Mouse (Mus musculus): Measurements from ENCODE around the gene Akap13. TPM values are rescaled to one million over a fixed set of nuclear protein-coding genes. Genes with fewer than 3 reads are reported as not detected.

Gene Akap13
- polyA plus RNA-seq, 1 experiment from 2014 or later, result 69.8 TPM

- H3K27me3 ChIP-seq (ENCODE audit: control insufficient read depth, insufficient read depth, low read length), result no peaks in the 10 kb centered on the region
- no peak overlapping the region for H3K27ac ChIP-seq (ENCODE audit: low read depth, low read length)
- no peak overlapping the region for H3K4me2 ChIP-seq (replicated peaks; ENCODE audit: low read depth, low read length)
- WGBS, result 82% methylated on average over 6 of the region's 6 CpGs
- no peak overlapping the region for H3K4me3 ChIP-seq (ENCODE audit: low read length)
- H3K4me1 ChIP-seq (ENCODE audit: control insufficient read depth, insufficient read depth, low read length), result no peaks in the 10 kb centered on the region
- no peaks in the 10 kb centered on the region for H3K9me3 ChIP-seq (ENCODE audit: control insufficient read depth, low read length)
- peaks cover 3% of the 10 kb centered on the region; the same call in 1 of the 2 replicates for H3K36me3 ChIP-seq (ENCODE audit: control insufficient read depth, insufficient read depth, low read length)
- H3K9ac ChIP-seq (ENCODE audit: low read depth, low read length), result no peak overlapping the region
- no peak for ATAC-seq (ENCODE audit: low FRiP score, low TSS enrichment)
Measured at GRCm38 (mm10) chr7:75596058-75596748, 140.9 kb downstream of the Akap13 start.

- Histone ChIP-seq H3K4me1 (ENCODE audit: control insufficient read depth, insufficient read depth, low read length) (no peaks in the 10 kb centered on the region), H3K9ac (ENCODE audit: low read depth, low read length) (no peak overlapping the region), H3K27me3 (ENCODE audit: control insufficient read depth, insufficient read depth, low read length) (no peaks in the 10 kb centered on the region), H3K36me3 (ENCODE audit: control insufficient read depth, insufficient read depth, low read length) (0 out of 2 replicates have a peak, but pooled peaks cover 3% of the 10 kb centered on the region), H3K9me3 (ENCODE audit: control insufficient read depth, low read length) (no peaks in the 10 kb centered on the region), H3K4me3 (ENCODE audit: low read length) (no peak overlapping the region), H3K4me2 (replicated peaks; ENCODE audit: low read depth, low read length) (no peak overlapping the region), H3K27ac (ENCODE audit: low read depth, low read length) (no peak overlapping the region)
- 91% methylated on average over 2 of the region's 2 CpGs for WGBS
- ATAC-seq (ENCODE audit: low FRiP score, low TSS enrichment), result no peak
Measured at GRCm38 (mm10) chr7:75597840-75598239, 142.5 kb downstream of the Akap13 start.

GRCm38 (mm10) chr7:75600360-75601075, 145.2 kb downstream of the Akap13 start:
- Histone ChIP-seq H3K27ac (ENCODE audit: low read depth, low read length) (no peak overlapping the region), H3K9ac (ENCODE audit: low read depth, low read length) (no peak overlapping the region), H3K36me3 (ENCODE audit: control insufficient read depth, insufficient read depth, low read length) (peaks cover 11% of the 10 kb centered on the region; the same call in 1 of the 2 replicates), H3K27me3 (ENCODE audit: control insufficient read depth, insufficient read depth, low read length) (no peaks in the 10 kb centered on the region), H3K9me3 (ENCODE audit: control insufficient read depth, low read length) (no peaks in the 10 kb centered on the region), H3K4me1 (ENCODE audit: control insufficient read depth, insufficient read depth, low read length) (no peaks in the 10 kb centered on the region), H3K4me3 (ENCODE audit: low read length) (no peak overlapping the region), H3K4me2 (replicated peaks; ENCODE audit: low read depth, low read length) (no peak overlapping the region)
- ATAC-seq (ENCODE audit: low FRiP score, low TSS enrichment), result no peak
- 87% methylated on average over 6 of the region's 6 CpGs for WGBS

- ATAC-seq (ENCODE audit: low FRiP score, low TSS enrichment), result no peak
- peaks cover 50% of the 10 kb centered on the region for H3K36me3 ChIP-seq (ENCODE audit: control insufficient read depth, insufficient read depth, low read length)
- 85% methylated on average over 3 of the region's 3 CpGs for WGBS
Measured at GRCm38 (mm10) chr7:75607248-75607647, 151.9 kb downstream of the Akap13 start.

GRCm38 (mm10) chr7:75608716-75609115, 153.4 kb downstream of the Akap13 start:
- H3K9ac ChIP-seq (ENCODE audit: low read depth, low read length), result no peak overlapping the region
- H3K9me3 ChIP-seq (ENCODE audit: control insufficient read depth, low read length), result no peaks in the 10 kb centered on the region
- 51% methylated on average over 5 of the region's 5 CpGs for WGBS
- H3K4me3 ChIP-seq (ENCODE audit: low read length), result no peak overlapping the region
- H3K27me3 ChIP-seq (ENCODE audit: control insufficient read depth, insufficient read depth, low read length), result no peaks in the 10 kb centered on the region
- no peak overlapping the region for H3K27ac ChIP-seq (ENCODE audit: low read depth, low read length)
- no peak overlapping the region for H3K4me2 ChIP-seq (replicated peaks; ENCODE audit: low read depth, low read length)
- peaks cover 4% of the 10 kb centered on the region; the same call in 1 of the 2 replicates for H3K4me1 ChIP-seq (ENCODE audit: control insufficient read depth, insufficient read depth, low read length)
- H3K36me3 ChIP-seq (ENCODE audit: control insufficient read depth, insufficient read depth, low read length), result peaks cover 41% of the 10 kb centered on the region
- no peak for ATAC-seq (ENCODE audit: low FRiP score, low TSS enrichment)

More at GRCm38 (mm10) chr7:75607248-75607647, 151.9 kb downstream of the Akap13 start:
- no peak overlapping the region for H3K27ac ChIP-seq (ENCODE audit: low read depth, low read length)
- H3K4me1 ChIP-seq (ENCODE audit: control insufficient read depth, insufficient read depth, low read length), result peaks cover 4% of the 10 kb centered on the region; the same call in 1 of the 2 replicates
- no peaks in the 10 kb centered on the region for H3K27me3 ChIP-seq (ENCODE audit: control insufficient read depth, insufficient read depth, low read length)
- H3K4me2 ChIP-seq (replicated peaks; ENCODE audit: low read depth, low read length), result no peak overlapping the region
- H3K9ac ChIP-seq (ENCODE audit: low read depth, low read length), result no peak overlapping the region
- H3K9me3 ChIP-seq (ENCODE audit: control insufficient read depth, low read length), result no peaks in the 10 kb centered on the region
- no peak overlapping the region for H3K4me3 ChIP-seq (ENCODE audit: low read length)

GRCm38 (mm10) chr7:75609456-75610262, 154.3 kb downstream of the Akap13 start:
- H3K9ac ChIP-seq (ENCODE audit: low read depth, low read length), result no peak overlapping the region
- no peak overlapping the region for H3K27ac ChIP-seq (ENCODE audit: low read depth, low read length)
- H3K36me3 ChIP-seq (ENCODE audit: control insufficient read depth, insufficient read depth, low read length), result peaks cover 39% of the 10 kb centered on the region
- H3K27me3 ChIP-seq (ENCODE audit: control insufficient read depth, insufficient read depth, low read length), result no peaks in the 10 kb centered on the region
- ATAC-seq (ENCODE audit: low FRiP score, low TSS enrichment), result peak; percentile 46
- no peak overlapping the region for H3K4me3 ChIP-seq (ENCODE audit: low read length)
- H3K9me3 ChIP-seq (ENCODE audit: control insufficient read depth, low read length), result no peaks in the 10 kb centered on the region
- peaks cover 4% of the 10 kb centered on the region; the same call in 1 of the 2 replicates for H3K4me1 ChIP-seq (ENCODE audit: control insufficient read depth, insufficient read depth, low read length)
- H3K4me2 ChIP-seq (replicated peaks; ENCODE audit: low read depth, low read length), result no peak overlapping the region
- 84% methylated on average over 14 of the region's 14 CpGs for WGBS

GRCm38 (mm10) chr7:75610391-75610790, 155.1 kb downstream of the Akap13 start:
- H3K36me3 ChIP-seq (ENCODE audit: control insufficient read depth, insufficient read depth, low read length), result peaks cover 45% of the 10 kb centered on the region
- H3K27me3 ChIP-seq (ENCODE audit: control insufficient read depth, insufficient read depth, low read length), result no peaks in the 10 kb centered on the region
- no peak overlapping the region for H3K9ac ChIP-seq (ENCODE audit: low read depth, low read length)
- no peak overlapping the region for H3K4me3 ChIP-seq (ENCODE audit: low read length)
- H3K4me1 ChIP-seq (ENCODE audit: control insufficient read depth, insufficient read depth, low read length), result peaks cover 4% of the 10 kb centered on the region; the same call in 1 of the 2 replicates
- WGBS, result 83% methylated on average over 9 of the region's 9 CpGs
- no peak for ATAC-seq (ENCODE audit: low FRiP score, low TSS enrichment)
- no peak overlapping the region for H3K4me2 ChIP-seq (replicated peaks; ENCODE audit: low read depth, low read length)
- H3K27ac ChIP-seq (ENCODE audit: low read depth, low read length), result no peak overlapping the region
- no peaks in the 10 kb centered on the region for H3K9me3 ChIP-seq (ENCODE audit: control insufficient read depth, low read length)

- Histone ChIP-seq H3K36me3 (ENCODE audit: control insufficient read depth, insufficient read depth, low read length) (peaks cover 54% of the 10 kb centered on the region), H3K27ac (ENCODE audit: low read depth, low read length) (peak overlapping the region; percentile 19; the same call in 1 of the 2 replicates), H3K9ac (ENCODE audit: low read depth, low read length) (no peak overlapping the region), H3K9me3 (ENCODE audit: control insufficient read depth, low read length) (no peaks in the 10 kb centered on the region), H3K4me2 (replicated peaks; ENCODE audit: low read depth, low read length) (no peak overlapping the region), H3K4me3 (ENCODE audit: low read length) (no peak overlapping the region), H3K4me1 (ENCODE audit: control insufficient read depth, insufficient read depth, low read length) (peaks cover 4% of the 10 kb centered on the region; the same call in 1 of the 2 replicates), H3K27me3 (ENCODE audit: control insufficient read depth, insufficient read depth, low read length) (no peaks in the 10 kb centered on the region)
- 89% methylated on average over 15 of the region's 15 CpGs for WGBS
- ATAC-seq (ENCODE audit: low FRiP score, low TSS enrichment), result no peak
Measured at GRCm38 (mm10) chr7:75611261-75611950, 156.1 kb downstream of the Akap13 start.
